Mouse (Mus musculus) layer of hippocampus, adult 8-10 months (tissue): ENCODE measurements around the gene Gm5475. TPM values are rescaled to one million over a fixed set of nuclear protein-coding genes. Genes with fewer than 3 reads are reported as not detected.

Source experiments
- DNase-seq, 2 experiments: peaks; one replicate each; pipeline ENCODE4 v3.0.0; 2022; ENCODE audit warnings: low spot score in 2 of 2
- total RNA-seq, 4 experiments: library from RNA; stranded (reverse); gene quantifications; 2 replicates each; pipeline ENCODE4 v1.2.4; 2022

Gene Gm5475
- total RNA-seq, 4 experiments from 2014 or later, result not detected

GRCm38 (mm10) chr15:100448572-100448971 lies 26.6 kb downstream of the Gm5475 start:
- no peak for DNase-seq

- DNase-seq, result no peak
Measured at GRCm38 (mm10) chr15:100449495-100449894, 27.5 kb downstream of the Gm5475 start.

- DNase-seq, result peak in 1 of 2 experiments; percentile 52
Measured at GRCm38 (mm10) chr15:100451245-100451644, 29.3 kb downstream of the Gm5475 start.

GRCm38 (mm10) chr15:100452486-100452885 lies 30.5 kb downstream of the Gm5475 start:
- DNase-seq, result no peak

- DNase-seq, result no peak
Measured at GRCm38 (mm10) chr15:100456356-100456991, 34.5 kb downstream of the Gm5475 start.

- peak in 1 of 2 experiments; percentile 66 for DNase-seq
Measured at GRCm38 (mm10) chr15:100457340-100457739, 35.4 kb downstream of the Gm5475 start.

GRCm38 (mm10) chr15:100458055-100458454 lies 36.1 kb downstream of the Gm5475 start:
- no peak for DNase-seq

- no peak for DNase-seq
Measured at GRCm38 (mm10) chr15:100460942-100461341, 39.0 kb downstream of the Gm5475 start.

GRCm38 (mm10) chr15:100461646-100462045 lies 39.7 kb downstream of the Gm5475 start:
- DNase-seq, result no peak

GRCm38 (mm10) chr15:100462086-100462485 lies 40.1 kb downstream of the Gm5475 start:
- DNase-seq, result no peak

GRCm38 (mm10) chr15:100463712-100464111 lies 41.8 kb downstream of the Gm5475 start:
- peak; percentile 57 to 78 for DNase-seq

GRCm38 (mm10) chr15:100465432-100465831 lies 43.5 kb downstream of the Gm5475 start:
- no peak for DNase-seq

GRCm38 (mm10) chr15:100467738-100468137 lies 45.8 kb downstream of the Gm5475 start:
- DNase-seq, result no peak

- DNase-seq, result peak; percentile 82 to 87
Measured at GRCm38 (mm10) chr15:100468295-100469188, 46.6 kb downstream of the Gm5475 start, which contains the start of gene Letmd1. Gene Letmd1 (plus strand): TSS chr15:100469023.

GRCm38 (mm10) chr15:100469189-100469545 lies 47.2 kb downstream of the Gm5475 start:
- DNase-seq, result no peak

GRCm38 (mm10) chr15:100470037-100470436 lies 48.1 kb downstream of the Gm5475 start:
- no peak for DNase-seq

GRCm38 (mm10) chr15:100473926-100474503 lies 52.1 kb downstream of the Gm5475 start:
- no peak for DNase-seq

Other genes with a start within 250 kb of the Gm5475 start
- gene Atf1, start 194.3 kb upstream of the Gm5475 start, total RNA-seq, result 10 to 100 TPM; 24.1 to 28.2 (median 25.9) TPM
- gene Tmprss12, start 141.3 kb upstream of the Gm5475 start, total RNA-seq, result not detected
- gene Mettl7a1, start 118.0 kb upstream of the Gm5475 start, total RNA-seq, result 10 to 100 TPM; 35.0 to 49.9 (median 40.9) TPM
- under 1 TPM in 1 of 4 experiments, not detected in 3; 0.98 TPM for gene Mettl7a3, start 87.2 kb upstream of the Gm5475 start, total RNA-seq
- gene Methig1, start 69.0 kb upstream of the Gm5475 start, total RNA-seq, result not detected
- 1 to 10 TPM in 2 of 4 experiments, under 1 TPM in 1, not detected in 1; 0.94 to 1.2 (median 1.1) TPM for gene Mettl7a2, start 68.9 kb upstream of the Gm5475 start, total RNA-seq
- gene Higd1c, start 57.6 kb upstream of the Gm5475 start, total RNA-seq, result not detected
- 10 to 100 TPM; 54.1 to 68.5 (median 60.4) TPM for gene Slc11a2, start 2.9 kb downstream of the Gm5475 start, total RNA-seq
- 10 to 100 TPM; 57.2 to 67.6 (median 62.7) TPM for gene Letmd1, start 46.9 kb downstream of the Gm5475 start, total RNA-seq
- gene Csrnp2, start 73.3 kb downstream of the Gm5475 start, total RNA-seq, result 10 to 100 TPM; 22.7 to 26.3 (median 24.6) TPM
- 10 to 100 TPM; 31.4 to 41.1 (median 36.5) TPM for gene Tfcp2, start 129.9 kb downstream of the Gm5475 start, total RNA-seq
- gene Pou6f1, start 177.8 kb downstream of the Gm5475 start, total RNA-seq, result 100 to 1,000 TPM in 3 of 4 experiments, 10 to 100 TPM in 1; 99.4 to 115 (median 109) TPM
- 100 to 1,000 TPM; 106 to 135 (median 115) TPM for gene Dazap2, start 193.2 kb downstream of the Gm5475 start, total RNA-seq
- 1 to 10 TPM; 1.4 to 4.3 (median 2.7) TPM for gene Smagp, start 214.8 kb downstream of the Gm5475 start, total RNA-seq
- gene Bin2, start 247.4 kb downstream of the Gm5475 start, total RNA-seq, result 10 to 100 TPM in 2 of 4 experiments, 1 to 10 TPM in 2; 4.5 to 15.9 (median 9.7) TPM